Mouse (Mus musculus) c-Kit-positive CD71-positive TER-119-positive erythroid progenitor cells, embryonic 14.5 days (primary cell): Measurements from ENCODE around the gene Zzef1.

Experiments used
- DNase-seq: peaks from one replicate; pipeline ENCODE4 v3.0.0-alpha.2; 2013; ENCODE audit warnings: low spot score

Zzef1 gene

DNA sequence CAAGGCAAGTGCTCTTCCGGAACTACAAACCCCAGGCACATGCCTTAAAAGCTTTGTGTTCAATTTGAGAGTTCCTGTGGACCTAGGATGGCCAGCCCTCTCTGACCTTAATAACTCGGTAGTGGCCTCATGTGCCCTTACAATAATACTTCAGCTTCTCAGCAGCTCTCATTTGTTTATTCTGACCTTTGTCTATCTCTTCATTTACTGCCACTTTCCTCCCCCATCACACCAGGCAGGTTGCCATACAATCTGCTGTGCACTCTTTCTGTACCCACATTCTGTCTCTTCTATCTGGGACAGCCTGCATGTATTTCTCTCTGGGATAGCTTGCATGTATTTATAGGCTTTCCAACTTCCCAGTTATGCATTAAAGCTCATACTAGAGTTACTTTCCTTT is 10.5 kb downstream of the Zzef1 start:
- DNase-seq, result no peak

- no peak for DNase-seq
Observed at GRCm38 (mm10) chr11:72807992-72808391, 12.0 kb downstream of the Zzef1 start.

- DNase-seq, result no peak
Observed at GRCm38 (mm10) chr11:72813687-72814086, 17.7 kb downstream of the Zzef1 start.

GRCm38 (mm10) chr11:72814188-72814587 is 18.2 kb downstream of the Zzef1 start:
- DNase-seq, result peak; percentile 9

GRCm38 (mm10) chr11:72816859-72817258 is 20.8 kb downstream of the Zzef1 start:
- DNase-seq, result no peak

DNA sequence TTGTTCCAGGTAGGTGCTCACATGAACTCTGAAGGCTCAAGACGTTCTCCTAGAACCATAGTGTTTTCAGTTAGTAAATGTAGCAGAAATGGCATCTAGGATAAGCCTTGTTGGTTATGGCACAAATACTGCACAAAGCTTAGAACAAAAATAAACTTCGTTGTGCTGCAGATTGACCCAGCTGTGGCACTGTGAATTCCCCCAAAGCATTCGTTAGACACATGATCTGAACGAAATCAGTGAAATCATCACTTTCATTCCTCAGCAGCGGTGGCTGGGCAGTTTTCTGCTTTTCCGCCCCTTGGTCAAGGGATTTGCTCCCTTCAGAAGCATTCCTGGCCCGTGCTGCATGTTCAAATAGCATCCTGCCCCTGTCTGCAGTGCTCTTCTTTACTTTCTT is 22.0 kb downstream of the Zzef1 start:
- DNase-seq, result no peak

GRCm38 (mm10) chr11:72821041-72821440 is 25.0 kb downstream of the Zzef1 start:
- DNase-seq, result no peak

DNA sequence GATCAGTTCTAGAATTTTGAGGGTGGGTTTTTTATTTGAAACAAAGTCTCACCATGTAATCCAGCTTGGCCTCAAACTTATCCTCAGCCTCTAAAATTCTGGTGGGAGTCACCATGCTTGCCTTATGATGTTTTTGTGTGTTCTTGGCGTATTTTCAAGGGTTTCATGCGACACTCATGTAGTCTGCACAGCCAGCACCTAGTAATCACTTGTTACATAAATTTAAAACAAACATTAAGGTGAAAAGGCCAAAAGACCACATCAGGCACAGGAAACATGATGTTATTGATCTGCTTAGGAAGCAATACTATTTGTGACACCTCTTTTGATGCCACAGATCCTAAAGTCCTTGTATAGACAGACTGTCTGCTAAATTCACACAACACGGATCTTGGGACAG is 33.8 kb downstream of the Zzef1 start:
- no peak for DNase-seq

DNA sequence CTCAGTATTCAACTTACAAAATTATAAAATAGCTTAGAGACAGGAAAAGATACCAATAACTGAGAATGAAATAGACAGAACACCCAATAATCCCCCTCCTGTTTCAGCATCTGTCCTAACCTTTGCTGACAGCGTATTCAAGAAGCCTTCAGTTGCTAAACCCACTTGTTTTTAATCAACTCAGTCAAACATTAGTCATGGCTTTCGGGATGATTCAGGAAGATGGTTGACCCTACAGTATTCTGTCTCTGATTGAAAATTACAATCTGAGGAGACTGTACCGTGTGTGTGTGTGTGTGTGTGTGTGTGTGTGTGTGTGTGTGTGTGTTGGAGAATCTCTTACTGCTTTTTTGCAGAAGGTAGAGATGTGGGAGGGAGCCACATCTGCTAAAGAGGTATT is 46.7 kb downstream of the Zzef1 start:
- no peak for DNase-seq

GRCm38 (mm10) chr11:72843576-72843975 is 47.5 kb downstream of the Zzef1 start:
- no peak for DNase-seq

- DNase-seq, result no peak
Observed at GRCm38 (mm10) chr11:72845526-72845925, 49.5 kb downstream of the Zzef1 start.

- DNase-seq, result no peak
Observed at GRCm38 (mm10) chr11:72846685-72847084, 50.7 kb downstream of the Zzef1 start.

DNA sequence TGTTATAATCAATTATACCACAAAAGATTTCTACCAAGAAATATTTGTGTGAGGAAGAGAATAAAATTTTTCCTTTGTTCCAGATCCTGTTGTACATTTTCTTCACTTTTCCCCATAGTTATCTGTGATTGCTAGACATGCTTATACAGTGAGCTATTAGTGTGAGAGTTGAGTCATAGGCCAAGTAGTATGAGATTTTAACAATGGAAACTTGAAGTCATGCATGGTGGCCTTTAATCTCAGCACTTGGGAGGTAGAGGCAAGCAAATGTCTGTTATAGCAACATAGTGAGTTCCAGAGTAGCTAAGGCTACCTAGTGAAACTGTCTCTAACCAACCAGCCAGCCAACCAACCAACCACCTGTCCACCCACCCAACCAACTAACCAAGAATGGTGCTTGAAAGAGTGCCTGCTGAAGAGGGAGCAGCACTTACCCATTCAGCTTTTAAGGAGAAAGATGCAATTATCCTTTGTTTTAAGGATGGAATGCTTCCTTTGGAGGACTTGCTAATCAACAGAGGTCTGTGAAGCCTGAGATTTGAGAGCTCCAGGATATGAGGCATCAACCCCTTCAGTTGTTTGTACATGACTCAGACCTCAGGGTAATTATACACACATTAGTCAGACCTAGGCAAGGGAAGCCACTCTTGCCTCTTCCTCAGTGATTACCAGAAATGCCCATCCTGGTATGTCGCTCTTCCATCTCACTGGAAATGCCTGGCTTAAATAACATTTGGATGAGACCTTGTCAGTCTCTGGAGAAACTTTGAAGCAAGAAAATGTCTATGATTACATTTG is 52.0 kb downstream of the Zzef1 start:
- no peak for DNase-seq

DNA sequence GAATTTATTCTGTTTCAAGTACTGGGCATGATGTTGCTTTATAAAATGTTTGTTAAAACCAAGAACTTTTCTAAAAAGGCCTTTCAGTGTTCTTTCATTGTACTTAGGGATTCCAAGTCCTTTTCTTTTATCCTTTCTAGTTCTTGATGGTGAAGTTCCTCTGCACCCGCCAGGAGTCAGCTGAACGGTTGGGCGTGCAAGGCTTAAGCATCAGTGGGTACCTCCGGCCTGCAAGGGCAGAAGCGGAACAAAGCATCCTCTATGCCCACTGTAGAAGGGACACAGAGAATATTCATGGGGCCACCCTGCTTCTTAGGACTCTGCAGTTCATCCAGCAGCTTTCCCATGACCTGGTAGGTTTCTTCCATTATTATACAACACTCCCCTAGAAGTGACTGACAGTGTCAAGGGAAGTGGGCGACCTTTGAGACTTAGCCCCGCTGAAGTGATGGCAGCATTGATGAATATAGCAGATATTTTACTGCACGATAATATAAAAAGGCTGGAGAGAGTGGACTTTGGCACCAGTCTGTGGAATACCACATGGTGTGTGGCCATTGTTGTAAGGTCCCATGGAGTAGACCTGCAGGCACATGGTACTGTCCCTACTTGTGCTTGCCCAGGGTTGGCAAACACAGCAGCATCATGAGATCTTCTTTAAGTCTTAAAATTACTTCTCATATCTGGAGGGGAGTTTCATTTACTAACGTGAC is 54.5 kb downstream of the Zzef1 start:
- no peak for DNase-seq

- DNase-seq, result no peak
Observed at GRCm38 (mm10) chr11:72851214-72851613, 55.2 kb downstream of the Zzef1 start.

GRCm38 (mm10) chr11:72852122-72852521 is 56.1 kb downstream of the Zzef1 start:
- DNase-seq, result no peak

GRCm38 (mm10) chr11:72853086-72853485 is 57.1 kb downstream of the Zzef1 start:
- no peak for DNase-seq

DNA sequence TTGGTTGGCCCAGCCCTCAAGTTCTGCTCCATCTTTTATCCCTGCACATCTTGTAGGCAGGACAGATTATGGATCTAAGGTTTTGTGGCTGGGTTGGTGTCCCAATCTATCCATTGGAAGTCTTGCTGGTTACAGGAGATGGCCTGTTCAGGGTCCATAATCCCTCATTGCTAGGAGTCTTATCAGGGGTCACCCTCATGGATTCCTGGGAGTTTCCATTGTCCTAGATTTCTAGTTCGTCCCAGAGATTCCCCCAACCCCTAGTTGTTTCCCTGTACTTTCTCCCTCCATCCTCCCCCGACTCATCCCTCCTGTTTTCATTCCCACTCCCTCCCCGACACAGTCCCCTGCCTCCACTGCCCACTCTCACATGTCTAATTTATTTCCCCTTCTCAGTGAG is 58.2 kb downstream of the Zzef1 start:
- DNase-seq, result no peak

DNA sequence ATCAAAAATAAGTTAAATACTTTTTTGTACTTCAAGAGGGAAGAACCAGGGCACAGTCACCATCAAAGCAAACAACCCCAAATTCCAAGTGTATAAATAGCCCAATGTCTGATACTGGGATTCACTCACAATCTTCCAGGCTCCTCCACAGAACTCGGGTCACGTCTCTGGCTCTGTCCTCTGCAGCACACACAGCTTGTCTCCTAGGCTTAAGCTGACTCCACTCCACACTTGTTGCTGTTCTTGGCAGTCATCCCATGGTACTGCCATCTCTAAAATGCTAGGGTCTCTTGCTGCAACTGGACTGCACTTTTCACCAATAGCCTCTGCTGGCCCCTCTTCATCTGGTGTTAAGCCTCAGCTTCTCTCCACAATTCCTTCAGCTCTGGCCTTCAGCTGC is 60.7 kb downstream of the Zzef1 start:
- DNase-seq, result no peak

GRCm38 (mm10) chr11:72861236-72861635 is 65.2 kb downstream of the Zzef1 start:
- DNase-seq, result no peak

- no peak for DNase-seq
Observed at GRCm38 (mm10) chr11:72866446-72866845, 70.4 kb downstream of the Zzef1 start.

GRCm38 (mm10) chr11:72872061-72872460 is 76.0 kb downstream of the Zzef1 start:
- DNase-seq, result no peak

GRCm38 (mm10) chr11:72892623-72893022 is 96.6 kb downstream of the Zzef1 start:
- DNase-seq, result no peak

DNA sequence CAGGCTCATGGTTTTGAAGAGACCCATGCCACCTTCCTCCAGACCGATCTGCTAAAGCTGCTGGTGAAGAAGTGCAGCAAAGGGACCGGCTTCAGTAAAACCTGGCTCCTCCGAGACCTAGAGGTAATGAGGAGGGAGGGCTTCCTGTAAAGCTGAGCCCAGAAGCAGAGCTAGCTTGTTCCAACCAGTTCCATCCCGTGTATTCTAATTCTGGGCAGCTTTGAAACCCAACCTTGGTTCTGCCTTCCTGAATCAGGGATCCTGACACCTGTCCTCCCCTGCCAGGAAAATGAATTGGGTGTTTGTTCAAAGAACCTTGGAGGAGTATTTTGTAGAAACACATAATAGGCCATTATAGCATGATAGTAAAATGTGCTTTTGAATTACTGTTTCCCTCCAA is 112.4 kb downstream of the Zzef1 start:
- DNase-seq, result no peak
